Mouse (Mus musculus) ES-CJ7 (cell line): ENCODE results near the gene Mafk.
A peak's percentile ranks its signal among the peaks of the same experiment; 100 is the strongest.

ENCODE experiments used
- DNase-seq: peaks from one replicate; pipeline ENCODE4 v3.0.0; 2011; ENCODE audit warnings: low read depth, low spot score

Mafk gene

DNA sequence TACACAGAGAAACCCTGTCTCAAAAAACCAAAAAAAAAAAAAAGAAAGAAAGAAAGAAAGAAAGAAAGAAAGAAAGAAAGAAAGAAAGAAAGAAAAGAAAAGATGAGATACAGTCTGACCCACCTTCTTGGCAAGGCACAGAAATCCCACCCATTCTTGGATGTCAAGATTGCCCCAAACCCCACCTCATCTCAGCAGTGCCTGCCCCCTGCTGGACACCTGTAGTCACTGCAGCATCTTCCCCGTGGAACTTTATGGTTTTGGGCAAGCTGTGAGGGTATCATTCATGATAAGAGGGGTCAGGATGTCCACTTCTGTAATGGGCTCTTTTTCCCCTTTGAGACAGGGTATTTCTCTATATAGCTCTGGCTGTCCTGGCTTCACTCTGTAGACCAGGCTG, 26.0 kb downstream of the Mafk start:
- DNase-seq: peak; percentile 34

DNA sequence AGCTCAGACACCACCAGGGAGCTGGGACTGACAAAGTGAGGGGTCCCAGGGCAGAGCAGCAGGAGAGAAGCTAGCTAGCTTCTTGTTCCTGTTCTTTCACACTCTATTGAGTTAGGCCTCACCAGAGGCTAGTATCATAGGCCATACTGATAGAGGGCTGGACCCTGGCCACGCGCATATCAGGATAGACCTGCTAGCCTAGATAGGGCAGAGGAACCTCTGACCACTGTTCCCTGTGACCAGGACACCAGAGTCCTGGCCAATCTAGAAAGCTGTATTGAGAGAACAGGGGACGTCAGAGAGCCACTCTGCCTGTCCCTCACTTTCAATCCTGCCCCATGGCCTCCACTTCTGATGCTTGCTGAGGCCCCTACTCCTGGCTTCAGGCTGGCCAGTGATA, 26.7 kb downstream of the Mafk start:
- no peak for DNase-seq

DNA sequence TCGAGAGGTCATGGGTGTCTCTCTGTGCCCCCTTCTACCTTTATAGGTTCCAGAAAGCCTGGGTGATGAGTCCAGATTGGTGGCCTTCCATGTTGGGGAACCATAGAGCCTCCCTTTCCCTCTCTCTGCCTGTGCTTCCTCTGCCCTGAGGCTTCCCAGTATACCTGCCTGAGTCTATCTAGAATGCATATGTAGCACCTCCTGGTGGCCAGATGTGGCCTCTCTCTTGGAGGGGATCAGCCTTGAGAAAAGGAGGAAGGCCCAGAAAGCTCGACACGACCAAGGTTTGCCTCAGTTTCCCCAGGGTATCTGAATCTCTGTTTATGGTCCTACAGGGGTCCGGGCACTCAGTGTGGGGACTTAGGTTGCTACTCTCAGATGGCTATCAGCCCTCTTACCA, 27.5 kb downstream of the Mafk start:
- DNase-seq: peak; percentile 61

DNA sequence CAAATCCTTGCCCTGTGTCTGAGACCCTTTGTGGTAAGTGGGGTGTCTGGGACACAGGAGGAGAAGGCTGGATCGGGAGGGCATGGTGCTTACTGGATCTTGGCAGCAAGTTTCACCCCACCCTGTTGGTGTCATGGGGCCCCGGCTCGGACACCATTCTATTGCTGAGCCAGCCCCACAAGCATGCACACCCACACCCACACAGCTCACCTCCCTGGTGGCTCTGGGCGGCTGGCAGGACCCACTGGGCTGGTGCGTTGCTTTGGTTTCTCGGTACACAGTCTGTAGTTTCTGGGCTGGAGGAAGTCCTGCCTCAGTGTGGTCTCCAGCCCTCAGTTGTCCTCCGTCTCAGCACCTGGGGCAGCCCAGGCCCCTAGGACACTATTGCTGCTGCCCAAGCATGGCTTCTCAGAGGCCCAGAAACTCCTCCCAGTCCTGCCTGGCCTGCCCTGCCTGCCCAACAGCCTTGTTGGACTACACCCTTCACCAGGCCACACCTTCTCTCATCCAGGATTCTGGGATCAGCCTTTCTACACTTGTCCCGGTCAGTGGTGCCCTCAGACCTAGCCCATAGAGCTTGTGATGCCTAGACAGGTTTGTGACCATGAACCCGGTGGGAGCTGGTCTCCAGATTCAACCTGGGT, 28.3 kb downstream of the Mafk start, which contains the start of gene Tmem184a:
Tmem184a (minus strand) TSS at position 380 of the 644 bp plus-strand sequence.
- DNase-seq: no peak

DNA sequence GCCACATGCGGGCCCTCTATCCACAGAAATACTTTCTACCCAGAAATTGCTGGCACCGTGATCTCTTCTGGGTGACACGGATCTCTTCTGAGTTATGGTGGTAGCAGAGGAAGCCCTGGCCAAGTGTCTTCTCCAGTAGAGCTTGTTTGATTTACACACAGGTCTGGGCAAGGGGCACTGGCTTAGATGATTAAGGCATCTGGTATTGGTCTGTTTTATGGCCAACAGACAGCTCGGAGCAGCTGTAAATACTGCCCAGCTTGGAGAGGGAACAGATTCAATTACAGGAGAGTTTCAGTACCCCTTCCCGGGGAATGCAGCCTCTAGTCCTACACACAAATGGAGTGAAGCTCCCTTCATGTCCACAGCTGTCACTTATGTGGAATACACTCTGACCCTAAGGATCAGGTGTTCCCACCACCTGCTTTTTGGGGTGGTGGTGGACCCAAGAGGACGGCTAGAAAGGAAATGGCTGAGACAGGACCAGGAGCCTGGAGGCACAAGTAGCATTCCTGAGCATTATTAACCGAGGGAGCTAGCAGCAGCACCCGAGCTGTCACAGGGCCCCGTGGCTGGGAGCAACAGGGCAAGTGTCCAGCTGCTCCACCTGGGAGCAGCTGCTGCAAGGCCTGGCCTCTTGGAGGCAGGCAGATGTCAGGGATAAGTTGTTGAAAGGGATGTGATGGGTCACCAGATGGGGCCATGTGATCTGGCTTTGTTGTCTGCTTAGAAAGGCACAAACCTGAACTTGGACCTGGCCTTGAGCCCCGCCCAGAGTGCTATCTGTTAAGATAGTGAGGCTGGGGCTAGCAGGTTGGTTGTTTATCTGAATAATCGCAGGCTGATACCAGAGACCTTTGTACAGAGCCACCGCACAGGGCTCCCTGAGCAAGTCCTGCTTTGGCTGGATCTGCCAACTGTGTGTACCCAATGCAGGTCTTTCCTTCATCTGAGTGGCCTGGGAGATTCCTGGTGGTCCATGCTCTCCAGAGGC, 30.4 kb downstream of the Mafk start:
- DNase-seq: no peak

DNA sequence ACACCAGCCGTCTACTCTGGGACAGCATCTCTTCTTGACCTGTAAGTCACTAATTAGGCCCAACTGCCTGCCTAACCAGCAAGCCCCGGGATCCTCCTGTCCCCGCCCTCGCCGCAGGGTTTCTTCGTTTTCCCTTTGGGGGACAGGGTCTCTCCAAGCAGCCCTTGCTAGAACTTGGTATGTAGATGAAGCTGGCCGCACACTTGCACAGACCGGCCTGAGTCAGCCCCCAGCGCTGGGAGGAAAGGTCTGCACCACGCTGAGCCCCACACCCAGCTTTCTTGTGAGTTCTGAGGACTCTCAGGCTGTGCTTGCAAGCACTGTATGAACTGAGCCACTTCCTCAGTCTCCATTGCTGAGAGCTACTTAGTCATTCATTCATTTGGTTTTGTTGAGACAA, 33.2 kb downstream of the Mafk start:
- DNase-seq: peak; percentile 68

DNA sequence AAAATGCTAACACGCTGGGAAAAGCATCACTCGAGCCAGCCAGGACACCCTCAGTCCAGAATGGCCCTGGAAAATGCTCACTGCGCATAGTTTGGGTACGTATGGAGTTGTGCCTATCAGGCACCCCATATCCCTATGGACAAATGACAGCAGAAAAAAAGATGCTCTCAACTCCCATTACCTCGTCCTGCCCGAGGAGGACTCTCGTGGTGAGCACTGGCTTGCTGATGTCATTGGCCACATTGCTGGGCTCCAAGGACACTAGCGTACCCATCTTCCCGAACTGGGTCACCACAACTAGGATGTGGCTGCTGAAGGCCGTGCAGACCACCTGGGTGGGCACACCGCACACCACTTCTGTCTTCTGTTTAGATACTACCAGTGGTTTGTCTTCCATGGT, 34.6 kb downstream of the Mafk start:
- DNase-seq: no peak

DNA sequence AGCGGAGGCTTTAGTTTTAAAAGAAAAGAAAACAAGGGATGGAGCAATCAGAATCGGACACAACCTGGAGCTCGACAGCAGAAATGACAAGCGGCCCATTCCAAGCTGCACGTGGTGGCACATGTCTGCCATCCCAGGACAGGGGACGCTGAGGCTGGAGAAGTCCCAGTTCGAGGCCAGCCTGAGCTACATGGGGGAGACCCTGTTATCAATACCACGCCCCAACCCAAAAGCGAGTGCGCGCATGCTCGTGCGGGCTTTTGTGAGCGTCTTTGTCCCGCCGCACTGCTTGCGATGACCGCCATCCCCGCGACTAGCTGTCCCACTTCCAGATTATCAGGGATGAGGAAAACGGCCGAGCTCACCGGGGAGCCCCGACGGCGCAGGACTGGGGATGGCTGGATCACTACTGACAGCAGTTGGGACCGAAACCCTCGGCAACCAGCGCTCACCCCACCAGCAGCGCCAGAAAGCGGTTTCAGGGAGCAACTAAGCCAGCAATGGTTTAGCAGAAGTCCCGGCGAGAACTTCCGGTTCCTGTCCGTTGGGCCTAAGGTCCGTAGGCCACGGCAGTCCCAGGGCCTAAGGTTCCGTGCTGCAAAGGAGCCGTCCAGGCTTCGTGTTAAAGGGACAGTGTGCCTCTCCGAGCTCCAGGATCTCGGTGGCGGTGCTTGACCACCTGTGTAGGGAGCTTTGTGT, 35.2 kb downstream of the Mafk start, which contains the start of the genes Gm26938 and Psmg3:
Gm26938 (minus strand) TSS at position 51 of the 699 bp plus-strand sequence.
Psmg3 (minus strand) TSS at position 529 of the 699 bp plus-strand sequence.
- peak; percentile 88 for DNase-seq

DNA sequence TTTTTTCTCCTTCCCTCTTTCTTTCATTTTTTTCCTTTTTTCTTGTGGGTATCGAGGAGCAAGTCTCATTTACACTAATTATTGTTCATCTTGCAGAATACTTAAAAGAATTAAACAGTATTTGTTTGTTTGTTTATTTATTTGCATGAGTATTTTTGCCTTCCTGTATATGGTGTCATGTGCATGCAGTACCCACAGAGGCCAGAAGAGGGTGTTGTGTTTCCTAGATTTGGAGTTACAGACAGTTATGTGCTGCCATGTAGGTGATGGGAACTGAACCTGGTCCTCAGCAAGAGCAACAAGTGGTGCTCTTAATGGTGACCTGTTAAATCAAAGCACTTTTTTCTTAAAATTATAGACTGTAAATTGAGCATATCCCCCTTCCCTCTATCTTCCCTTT, 36.3 kb downstream of the Mafk start:
- peak; percentile 70 for DNase-seq

DNA sequence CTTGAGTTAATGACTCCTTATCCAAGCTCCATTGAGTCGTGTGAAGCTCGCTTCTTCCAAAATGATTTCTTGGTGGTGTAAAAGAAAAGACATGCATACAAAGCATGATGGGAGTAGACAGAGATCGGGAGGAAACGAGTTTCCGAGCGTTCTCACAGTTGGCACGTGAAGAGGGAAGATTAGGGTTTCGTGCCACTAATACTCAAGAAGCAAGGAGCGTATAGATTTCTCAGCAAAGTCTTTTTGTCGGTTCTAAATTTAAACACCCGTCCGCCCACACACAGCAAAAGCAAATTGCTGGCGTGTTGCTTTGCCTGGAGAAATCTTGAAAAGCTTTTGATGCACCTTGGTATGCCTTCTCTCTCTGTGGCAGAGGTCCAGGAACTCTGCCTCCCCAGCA, 38.1 kb downstream of the Mafk start:
- DNase-seq: no peak

DNA sequence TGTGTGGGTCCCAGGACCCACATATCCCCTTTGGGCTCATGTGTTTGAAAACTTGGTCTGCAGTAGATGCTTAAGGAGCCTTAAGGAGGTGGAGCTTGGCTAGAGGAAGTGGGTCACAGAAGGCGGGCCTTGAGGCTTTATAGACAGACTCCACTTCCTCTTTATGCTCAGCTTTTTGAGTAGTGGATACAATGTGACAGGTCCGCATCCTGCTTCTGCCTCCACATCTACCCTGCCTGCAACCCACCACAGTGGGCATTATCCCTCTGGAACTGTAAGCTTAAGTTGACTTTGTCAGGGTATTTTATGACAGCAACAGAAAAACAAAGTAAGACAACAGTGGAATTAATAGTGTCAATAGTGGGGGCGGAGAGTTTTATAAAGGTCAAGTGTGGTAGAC, 39.4 kb downstream of the Mafk start:
- peak; percentile 37 for DNase-seq

DNA sequence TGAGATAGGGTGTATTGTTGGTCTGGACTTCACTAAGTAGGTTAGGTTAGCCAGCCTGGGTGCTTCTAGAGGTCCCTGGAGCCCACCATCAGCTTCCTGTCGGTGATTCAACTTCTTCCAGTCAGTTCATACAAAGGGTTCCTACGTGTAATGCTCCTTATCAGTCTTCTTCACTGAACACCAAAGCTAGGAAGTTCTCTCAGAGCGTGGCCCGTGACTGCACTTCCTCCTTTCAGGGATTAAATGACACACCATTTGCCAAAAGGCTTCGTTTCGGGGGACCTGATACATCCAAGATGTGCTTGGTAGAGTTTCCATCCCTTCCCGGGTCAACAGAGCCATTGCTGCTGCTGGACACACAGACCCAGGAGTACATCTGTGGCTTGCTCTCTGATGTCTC, 40.8 kb downstream of the Mafk start:
- DNase-seq: no peak

DNA sequence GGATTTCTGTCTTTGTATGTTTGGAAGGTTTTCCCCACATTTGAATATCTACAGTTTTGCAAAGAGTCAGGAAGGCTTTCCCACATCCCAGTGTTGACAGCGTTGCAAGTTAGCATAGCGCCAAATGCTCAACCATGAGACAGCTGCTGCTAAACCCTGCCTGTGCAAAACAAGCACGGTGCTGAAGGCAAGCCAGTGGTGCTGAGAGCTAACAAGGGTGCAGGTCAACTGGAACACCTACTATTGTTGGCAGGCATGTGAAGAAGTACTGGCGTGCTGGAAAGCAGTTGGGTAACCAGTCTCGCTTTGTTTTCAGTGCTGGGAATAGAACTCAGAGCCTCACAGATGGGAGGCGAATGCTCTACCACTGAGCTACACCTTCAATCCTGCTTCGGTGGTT, 44.4 kb downstream of the Mafk start:
- DNase-seq: no peak

DNA sequence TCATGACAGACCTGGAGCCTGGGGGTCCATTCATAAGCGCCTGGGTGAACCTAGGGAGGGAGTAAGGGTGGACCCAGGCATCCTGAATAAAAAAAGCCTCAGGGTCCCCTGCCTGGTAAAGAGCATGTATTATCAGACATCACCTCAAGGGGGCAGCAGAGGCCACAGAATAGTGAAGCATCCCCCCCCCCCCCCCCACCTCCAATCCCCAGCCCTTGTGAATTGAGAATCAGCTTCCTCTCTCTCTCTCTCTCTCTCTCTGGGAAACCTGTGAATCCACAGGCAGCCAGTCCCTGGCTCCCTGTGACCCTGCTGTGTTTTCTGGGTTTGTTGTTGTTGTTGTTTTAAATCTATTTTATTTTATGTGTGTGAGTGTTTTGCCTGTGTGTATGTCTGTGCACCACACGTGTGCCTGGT, 47.2 kb downstream of the Mafk start:
- peak; percentile 56 for DNase-seq

DNA sequence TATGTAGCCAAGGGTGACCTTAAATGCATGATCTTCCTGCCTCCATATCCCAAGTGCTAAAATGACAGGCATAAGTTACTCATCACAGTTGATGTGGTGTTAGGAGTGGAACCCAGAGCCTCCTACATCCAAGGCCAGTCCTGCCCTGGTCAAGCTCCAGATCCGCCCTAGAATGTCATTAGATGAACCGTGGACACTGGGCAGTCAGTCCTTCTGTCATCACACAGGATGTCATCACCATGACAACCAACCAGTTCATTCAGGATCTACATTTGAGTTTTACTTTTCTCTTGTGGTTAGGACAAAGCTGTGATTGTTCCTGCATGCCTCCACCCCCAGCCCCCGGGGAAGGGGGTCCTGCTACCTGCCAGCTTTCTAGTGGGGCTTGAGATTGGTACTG, 47.8 kb downstream of the Mafk start:
- no peak for DNase-seq

DNA sequence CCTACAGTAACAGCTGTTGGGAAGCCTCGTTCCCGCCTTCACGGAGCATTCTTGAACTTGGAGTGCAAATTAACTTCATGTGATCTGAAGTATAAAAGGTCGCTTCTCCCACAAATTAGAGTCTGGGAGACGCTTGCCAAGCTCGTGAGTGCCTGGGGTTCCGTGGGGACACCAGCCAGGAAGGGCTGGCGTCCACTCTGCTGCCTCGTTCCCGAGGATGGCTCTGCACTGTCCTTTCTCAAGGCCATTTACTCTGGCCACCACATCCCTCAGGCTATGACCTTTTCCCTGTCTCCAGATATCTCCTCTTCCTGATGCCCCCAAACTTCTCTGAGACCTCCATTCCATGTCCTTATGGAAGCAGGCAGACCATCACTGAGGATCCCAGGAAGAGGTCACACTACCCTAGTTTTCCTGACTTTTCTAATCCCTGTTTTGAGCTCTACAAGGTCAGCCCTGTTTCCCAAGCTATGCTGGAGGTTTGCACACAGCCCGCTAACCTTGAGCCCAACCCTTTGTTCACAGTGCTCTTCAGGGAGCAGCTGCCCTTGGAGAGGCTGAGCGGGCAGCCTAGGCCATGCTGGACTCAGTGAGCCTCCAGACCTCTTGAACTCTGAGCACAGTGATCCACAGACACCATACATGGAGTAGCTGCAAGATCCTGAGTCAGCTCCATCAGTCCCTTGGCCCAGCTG, 58.5 kb downstream of the Mafk start:
- DNase-seq: no peak
